In the genomic region with DNA sequence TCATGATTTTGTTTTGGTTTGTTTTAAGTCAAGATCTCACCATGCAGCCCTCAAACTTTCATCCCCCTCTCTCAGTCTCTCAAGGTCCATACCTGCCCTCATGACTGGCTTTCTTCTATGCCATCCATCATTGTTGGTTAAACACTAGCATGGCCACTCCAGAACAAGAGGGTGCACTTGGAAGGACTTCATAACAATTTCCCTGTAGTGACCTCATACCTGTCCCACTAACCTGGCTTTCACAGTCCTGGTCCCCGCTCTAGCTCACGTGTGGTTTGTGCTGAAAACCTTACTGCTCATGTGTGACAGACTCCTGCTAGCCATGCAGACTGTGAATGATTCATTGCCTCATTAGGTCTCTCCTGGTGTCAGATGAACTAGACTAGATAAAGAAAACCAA, we compare ENCODE assay signal across 24 mouse cellular contexts.
DNase-seq lines count a peak whose midpoint lies in the region; ATAC-seq and TF ChIP-seq lines count a peak whose summit lies in the region.
"Had no signal": no experiment of that assay in that cellular context is flagged by ENCODE, and none has a peak within 500 bp of the region (broad histone marks: within the 10 kb centered on the region; RNA-seq: fewer than 3 reads in every experiment).

No protein-coding gene starts in this region.

- no peak overlapping the region for H3K9ac ChIP-seq in kidney, embryonic 16.5 days (replicated peaks; ENCODE audit: low read length)
- H3K9ac ChIP-seq in lung, embryonic 14.5 days = no peak overlapping the region
- H3K9ac ChIP-seq in lung, embryonic 16.5 days (ENCODE audit: low read length) = no peak overlapping the region
- H3K9ac ChIP-seq: embryonic facial prominence, embryonic 12.5 days; forebrain, embryonic 13.5 days had no signal

- peak; percentile 49; the same call in 1 of the 2 replicates for ATAC-seq in kidney, embryonic 16.5 days (ENCODE audit: low FRiP score, low TSS enrichment)
- ATAC-seq in lung, embryonic 14.5 days (ENCODE audit: insufficient read depth) = peak; percentile 54; the same call in 1 of the 2 replicates
- peak; percentile 64; the same call in 1 of the 2 replicates for ATAC-seq in lung, embryonic 16.5 days (ENCODE audit: low read depth)
- ATAC-seq: activated CD4-positive, CD25-positive, alpha-beta regulatory T cell, adult 4 months; CD4-positive, CD25-positive, alpha-beta regulatory T cell, adult 4 months; forebrain, embryonic 13.5 days; Patski had no signal

- no peak overlapping the region for H3K27ac ChIP-seq in kidney, embryonic 16.5 days (ENCODE audit: low read length)
- H3K27ac ChIP-seq in lung, embryonic 14.5 days (ENCODE audit: low read depth) = no peak overlapping the region
- H3K27ac ChIP-seq in lung, embryonic 16.5 days (ENCODE audit: low read length) = no peak overlapping the region
- H3K27ac ChIP-seq: embryonic facial prominence, embryonic 10.5 days; embryonic facial prominence, embryonic 12.5 days; forebrain, embryonic 13.5 days had no signal

- no peaks in the 10 kb centered on the region for H3K4me1 ChIP-seq in kidney, embryonic 16.5 days (ENCODE audit: insufficient read depth, low read length)
- H3K4me1 ChIP-seq in lung, embryonic 14.5 days (ENCODE audit: insufficient read depth) = no peaks in the 10 kb centered on the region
- no peaks in the 10 kb centered on the region for H3K4me1 ChIP-seq in lung, embryonic 16.5 days (replicated peaks; ENCODE audit: control insufficient read depth, insufficient read depth, low read length)
- H3K4me1 ChIP-seq: embryonic facial prominence, embryonic 10.5 days; embryonic facial prominence, embryonic 12.5 days had no signal

- no peak overlapping the region for H3K4me3 ChIP-seq in kidney, embryonic 16.5 days (ENCODE audit: low read length)
- H3K4me3 ChIP-seq in lung, embryonic 14.5 days (ENCODE audit: low read depth, low read length) = no peak overlapping the region
- no peak overlapping the region for H3K4me3 ChIP-seq in lung, embryonic 16.5 days (ENCODE audit: low read length)
- H3K4me3 ChIP-seq: embryonic facial prominence, embryonic 10.5 days; embryonic facial prominence, embryonic 12.5 days; forebrain, embryonic 13.5 days had no signal

- H3K36me3 ChIP-seq in kidney, embryonic 16.5 days (ENCODE audit: insufficient read depth, low read length) = no peaks in the 10 kb centered on the region
- no peaks in the 10 kb centered on the region for H3K36me3 ChIP-seq in lung, embryonic 14.5 days (ENCODE audit: insufficient read depth)
- no peaks in the 10 kb centered on the region for H3K36me3 ChIP-seq in lung, embryonic 16.5 days (ENCODE audit: control insufficient read depth, insufficient read depth, low read length)
- H3K36me3 ChIP-seq: embryonic facial prominence, embryonic 10.5 days; embryonic facial prominence, embryonic 12.5 days; G1E had no signal

- H3K4me2 ChIP-seq in kidney, embryonic 16.5 days (replicated peaks; ENCODE audit: low read depth, low read length) = no peak overlapping the region
- no peak overlapping the region for H3K4me2 ChIP-seq in lung, embryonic 14.5 days
- no peak overlapping the region for H3K4me2 ChIP-seq in lung, embryonic 16.5 days (ENCODE audit: low read depth, low read length)
- H3K4me2 ChIP-seq: embryonic facial prominence, embryonic 12.5 days; forebrain, embryonic 13.5 days had no signal

- 48% methylated on average over 2 of the region's 2 CpGs for WGBS in kidney, embryonic 16.5 days
- 65% methylated on average over 2 of the region's 2 CpGs for WGBS in lung, embryonic 14.5 days
- 66% methylated on average over 2 of the region's 2 CpGs for WGBS in lung, embryonic 16.5 days

- DNase-seq in kidney, postnatal 4 days = no peak
- DNase-seq in lung, embryonic 14.5 days = no peak
- no peak for DNase-seq in lung, postnatal 4 days
- DNase-seq in lung, postnatal 14 days = no peak
- peak; percentile 41 for DNase-seq in lung, postnatal 36 days
- no peak for DNase-seq in lung, postnatal 25 days (ENCODE audit: low spot score)
- DNase-seq: adrenal gland, adult 8-10 months; adrenal gland, postnatal 14 days; adrenal gland, postnatal 36 days; B cell, adult 2 months; cerebellum, adult 11-12 months; cerebellum, adult 2 months; cerebellum, adult 9-10 months; cerebellum, postnatal 10 days; cerebellum, postnatal 25 days had no signal

- no peak for TF ChIP-seq CTCF in lung, embryonic 14.5 days (IDR thresholded peaks at IDR 0.05; ENCODE audit: low read depth)

- H3K9me3 ChIP-seq in kidney, embryonic 16.5 days (ENCODE audit: low read length) = no peaks in the 10 kb centered on the region
- no peaks in the 10 kb centered on the region for H3K9me3 ChIP-seq in lung, embryonic 14.5 days (ENCODE audit: low read depth, low read length)
- H3K9me3 ChIP-seq in lung, embryonic 16.5 days (ENCODE audit: control insufficient read depth, low read length) = no peaks in the 10 kb centered on the region
- H3K9me3 ChIP-seq: embryonic facial prominence, embryonic 10.5 days; embryonic facial prominence, embryonic 12.5 days; forebrain, embryonic 13.5 days had no signal

- H3K27me3 ChIP-seq in kidney, embryonic 16.5 days (ENCODE audit: insufficient read depth, low read length) = no peaks in the 10 kb centered on the region
- no peaks in the 10 kb centered on the region for H3K27me3 ChIP-seq in lung, embryonic 14.5 days (ENCODE audit: insufficient read depth, low read length)
- no peaks in the 10 kb centered on the region for H3K27me3 ChIP-seq in lung, embryonic 16.5 days (ENCODE audit: control insufficient read depth, insufficient read depth, low read depth, low read length)
- H3K27me3 ChIP-seq: embryonic facial prominence, embryonic 12.5 days; forebrain, embryonic 13.5 days; Patski had no signal
